Mouse (Mus musculus): Measurements from ENCODE around the gene Fank1.
"Not testable (repeated sequence)": the region's sequence is repeated elsewhere in the genome, so short reads cannot be mapped to it uniquely, and the experiment has no call there.

Gene Fank1

GRCm38 (mm10) chr7:133829579-133829978 is 52.9 kb downstream of the Fank1 start:
- DNase-seq (ENCODE audit: low read depth) = no peak

- no peak for DNase-seq (ENCODE audit: low read depth)
These were observed 62.9 kb downstream of the Fank1 start for GRCm38 (mm10) chr7:133839546-133839945.

- DNase-seq (ENCODE audit: low read depth) = no peak
These were observed 65.4 kb downstream of the Fank1 start for GRCm38 (mm10) chr7:133842079-133842478.

GRCm38 (mm10) chr7:133847175-133847574 is 70.5 kb downstream of the Fank1 start:
- DNase-seq (ENCODE audit: low read depth) = no peak

- DNase-seq (ENCODE audit: low read depth) = no peak
These were observed 71.5 kb downstream of the Fank1 start for GRCm38 (mm10) chr7:133848180-133848579.

GRCm38 (mm10) chr7:133850735-133851134 is 74.1 kb downstream of the Fank1 start:
- DNase-seq (ENCODE audit: low read depth) = peak; percentile 9

GRCm38 (mm10) chr7:133856278-133856677 is 79.6 kb downstream of the Fank1 start:
- DNase-seq (ENCODE audit: low read depth) = peak; percentile 43

GRCm38 (mm10) chr7:133858506-133858905 is 81.8 kb downstream of the Fank1 start:
- DNase-seq (ENCODE audit: low read depth) = no peak

- no peak for DNase-seq (ENCODE audit: low read depth)
These were observed 82.9 kb downstream of the Fank1 start for GRCm38 (mm10) chr7:133859548-133859947.

GRCm38 (mm10) chr7:133862233-133862632 is 85.6 kb downstream of the Fank1 start:
- DNase-seq (ENCODE audit: low read depth) = no peak

GRCm38 (mm10) chr7:133862723-133863122 is 86.1 kb downstream of the Fank1 start:
- no peak for DNase-seq (ENCODE audit: low read depth)

- no peak for DNase-seq (ENCODE audit: low read depth)
These were observed 86.5 kb downstream of the Fank1 start for GRCm38 (mm10) chr7:133863151-133863550.

- no peak for DNase-seq (ENCODE audit: low read depth)
These were observed 87.0 kb downstream of the Fank1 start for GRCm38 (mm10) chr7:133863684-133864083.

GRCm38 (mm10) chr7:133870265-133870664 is 93.6 kb downstream of the Fank1 start:
- no peak for DNase-seq (ENCODE audit: low read depth)

GRCm38 (mm10) chr7:133872701-133873100 is 96.0 kb downstream of the Fank1 start:
- DNase-seq (ENCODE audit: low read depth) = no peak

GRCm38 (mm10) chr7:133876139-133876538 is 99.5 kb downstream of the Fank1 start:
- no peak for DNase-seq (ENCODE audit: low read depth)

GRCm38 (mm10) chr7:133876646-133877342 is 100.1 kb downstream of the Fank1 start:
- DNase-seq (ENCODE audit: low read depth) = no peak

- no peak for DNase-seq (ENCODE audit: low read depth)
These were observed 103.1 kb downstream of the Fank1 start for GRCm38 (mm10) chr7:133879761-133880160.

GRCm38 (mm10) chr7:133884759-133885431 is 108.2 kb downstream of the Fank1 start:
- not testable (repeated sequence) for DNase-seq (ENCODE audit: low read depth)

- no peak for DNase-seq (ENCODE audit: low read depth)
These were observed 112.6 kb downstream of the Fank1 start for GRCm38 (mm10) chr7:133888926-133889920.

- no peak for DNase-seq (ENCODE audit: low read depth)
These were observed 113.3 kb downstream of the Fank1 start for GRCm38 (mm10) chr7:133889986-133890385.

GRCm38 (mm10) chr7:133891298-133891697 is 114.6 kb downstream of the Fank1 start:
- no peak for DNase-seq (ENCODE audit: low read depth)

Measured in c-Kit-positive CD71-negative TER-119-negative erythroid progenitor cells, embryonic 14.5 days (primary cell).